Mouse (Mus musculus): ENCODE results near the gene Magee1. TPM values are rescaled to one million over a fixed set of nuclear protein-coding genes. Genes with fewer than 3 reads are reported as not detected.
"Not testable (repeated sequence)": the region's sequence is repeated elsewhere in the genome, so short reads cannot be mapped to it uniquely, and the experiment has no call there.

Gene Magee1
- polyA plus RNA-seq, 1 experiment from 2014 or later = 32.2 TPM

DNA sequence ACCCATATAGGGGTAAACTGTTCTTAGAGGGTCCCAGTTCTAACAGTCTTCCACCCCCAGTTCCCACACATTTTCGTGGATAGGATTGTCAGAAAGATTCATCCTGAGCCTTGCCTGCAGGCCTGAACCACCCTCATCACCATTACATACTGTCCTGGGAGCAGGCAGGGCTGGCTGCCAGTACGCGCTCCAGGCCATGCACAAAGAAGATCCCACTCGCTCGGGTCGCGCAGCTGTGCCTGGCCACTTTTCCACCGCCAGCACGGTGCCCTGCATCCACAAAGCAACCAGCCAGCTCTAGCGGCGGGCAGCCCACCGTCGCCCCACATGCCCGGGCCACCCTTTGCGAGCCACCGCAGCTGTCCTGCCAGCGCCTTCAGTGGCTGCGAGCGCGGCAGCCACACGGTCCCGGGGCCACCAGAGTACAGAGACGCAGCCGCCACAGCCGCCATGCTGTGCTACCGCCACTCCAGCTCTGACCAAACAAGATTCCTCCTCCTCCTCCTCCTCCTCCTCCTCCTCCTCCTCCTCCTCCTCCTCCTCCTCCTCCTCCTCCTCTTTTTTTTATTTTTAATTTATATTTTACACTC lies 31.8 kb downstream of the Magee1 start:
- in situ Hi-C loops (cut with MboI; ENCODE audit: low pct_unique_long_range_greater_than_20kb) = loop anchor here (25.0 kb wide), 1 partner anchor 635 kb away; no protein-coding TSS in a partner anchor
- peaks cover 37% of the 10 kb centered on the region for H3K27me3 ChIP-seq
- ChIA-PET CTCF (no interaction called here), POLR2A (interaction anchor here (0.7 kb wide), 1 partner anchor 14 kb away, joined by 7 read pairs; no protein-coding TSS in a partner anchor)
- no peak for DNase-seq (ENCODE audit: low read depth, low spot score)
- no peak for TF ChIP-seq CTCF (IDR thresholded peaks at IDR 0.05)
- no peak for ATAC-seq

DNA sequence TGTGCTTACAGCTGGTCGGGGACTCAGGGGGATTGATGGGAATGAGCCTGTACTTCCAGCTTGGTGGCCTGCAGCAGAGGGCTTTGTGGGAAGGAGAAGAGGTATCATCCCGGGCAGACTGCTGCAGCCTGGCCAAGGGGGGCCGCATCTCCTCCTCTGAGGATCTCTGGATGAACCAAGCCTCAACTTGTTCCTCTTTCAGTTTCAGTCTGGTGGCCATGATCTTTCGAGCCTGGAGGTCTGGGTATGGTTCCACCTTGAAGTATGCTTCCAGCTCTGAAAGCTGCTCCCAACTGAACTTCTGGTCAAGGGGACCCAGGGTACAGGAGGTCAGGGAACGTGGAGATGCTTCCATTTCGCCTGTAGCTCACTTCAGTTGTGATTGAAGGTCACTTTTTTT lies 44.8 kb downstream of the Magee1 start:
- peaks cover 28% of the 10 kb centered on the region for H3K27me3 ChIP-seq
- in situ Hi-C loops (cut with MboI; ENCODE audit: low pct_unique_long_range_greater_than_20kb) = loop anchor here (25.0 kb wide), 1 partner anchor 622 kb away; no protein-coding TSS in a partner anchor
- ATAC-seq; CTCF ChIA-PET; DNase-seq (ENCODE audit: low read depth, low spot score): not testable (repeated sequence)
- POLR2A ChIA-PET = interaction anchor here (0.6 kb wide), 1 partner anchor 13 kb away, joined by 7 read pairs; no protein-coding TSS in a partner anchor

DNA sequence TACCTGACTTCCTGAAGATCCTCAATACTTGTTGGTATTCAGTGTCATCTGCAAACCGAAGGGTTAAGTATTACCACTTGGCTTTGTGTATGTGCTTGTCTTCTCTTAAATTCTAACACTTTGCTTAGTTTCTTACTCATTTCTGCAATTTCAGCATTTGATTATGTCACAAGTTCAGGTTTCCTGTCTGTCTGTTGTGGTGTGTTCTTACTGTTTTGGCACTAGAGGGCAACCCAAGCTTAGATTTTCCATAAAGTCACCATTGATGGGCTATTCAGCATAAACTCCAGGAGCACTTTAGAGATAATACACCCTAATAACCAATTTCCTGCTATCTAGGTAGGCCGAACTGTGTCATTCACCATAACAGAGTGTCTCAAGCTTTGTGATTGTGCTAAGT lies 47.0 kb downstream of the Magee1 start:
- ATAC-seq = no peak
- peaks cover 33% of the 10 kb centered on the region for H3K27me3 ChIP-seq
- TF ChIP-seq CTCF (IDR thresholded peaks at IDR 0.05) = peak; percentile 49
- no peak for DNase-seq (ENCODE audit: low read depth, low spot score)
- ChIA-PET CTCF (no interaction called here), POLR2A (no interaction called here)
- in situ Hi-C loops (cut with MboI; ENCODE audit: low pct_unique_long_range_greater_than_20kb) = loop anchor here (25.0 kb wide), 1 partner anchor 620 kb away; no protein-coding TSS in a partner anchor

Other genes starting within 250 kb of the Magee1 start
- 37.9 TPM for gene Pbdc1, start 40.6 kb upstream of the Magee1 start, polyA plus RNA-seq (2021)

Measured in Patski (cell line).